Mouse (Mus musculus): ENCODE results near the gene Ndfip2. TPM values are rescaled to one million over a fixed set of nuclear protein-coding genes. Genes with fewer than 3 reads are reported as not detected.

Ndfip2 gene
- polyA plus RNA-seq, 1 experiment from 2014 or later, result 60.3 TPM

- Histone ChIP-seq H3K4me2 (no peak overlapping the region), H3K9ac (no peak overlapping the region), H3K4me1 (ENCODE audit: insufficient read depth) (no peaks in the 10 kb centered on the region), H3K27ac (ENCODE audit: low read depth) (0 out of 2 replicates have a peak overlapping the region, but pooled peaks have one; percentile 40), H3K4me3 (ENCODE audit: low read depth, low read length) (no peak overlapping the region), H3K9me3 (ENCODE audit: low read depth, low read length) (peaks cover 3% of the 10 kb centered on the region; the same call in 1 of the 2 replicates), H3K36me3 (ENCODE audit: insufficient read depth) (no peaks in the 10 kb centered on the region), H3K27me3 (ENCODE audit: insufficient read depth, low read length) (no peaks in the 10 kb centered on the region)
- DNase-seq (peak; percentile 40), ATAC-seq (ENCODE audit: insufficient read depth) (peak; percentile 78; the same call in 1 of the 2 replicates)
- TF ChIP-seq CTCF (IDR thresholded peaks at IDR 0.05; ENCODE audit: low read depth), result no peak
- WGBS, result 66% methylated on average over 3 of the region's 3 CpGs
Observed at GRCm38 (mm10) chr14:105321712-105322111, 63.3 kb downstream of the Ndfip2 start.

GRCm38 (mm10) chr14:105322829-105323228, 64.5 kb downstream of the Ndfip2 start:
- Histone ChIP-seq H3K4me1 (ENCODE audit: insufficient read depth) (no peaks in the 10 kb centered on the region), H3K36me3 (ENCODE audit: insufficient read depth) (no peaks in the 10 kb centered on the region), H3K9ac (no peak overlapping the region), H3K27me3 (ENCODE audit: insufficient read depth, low read length) (no peaks in the 10 kb centered on the region), H3K4me2 (no peak overlapping the region), H3K4me3 (ENCODE audit: low read depth, low read length) (no peak overlapping the region), H3K9me3 (ENCODE audit: low read depth, low read length) (peaks cover 3% of the 10 kb centered on the region; the same call in 1 of the 2 replicates), H3K27ac (ENCODE audit: low read depth) (no peak overlapping the region)
- ATAC-seq (ENCODE audit: insufficient read depth) (no peak), DNase-seq (no peak)
- WGBS, result 86% methylated on average over 5 of the region's 5 CpGs
- TF ChIP-seq CTCF (IDR thresholded peaks at IDR 0.05; ENCODE audit: low read depth), result no peak

- Histone ChIP-seq H3K9ac (no peak overlapping the region), H3K27me3 (ENCODE audit: insufficient read depth, low read length) (no peaks in the 10 kb centered on the region), H3K4me3 (ENCODE audit: low read depth, low read length) (no peak overlapping the region), H3K27ac (ENCODE audit: low read depth) (no peak overlapping the region), H3K9me3 (ENCODE audit: low read depth, low read length) (peaks cover 3% of the 10 kb centered on the region; the same call in 1 of the 2 replicates), H3K4me1 (ENCODE audit: insufficient read depth) (no peaks in the 10 kb centered on the region), H3K4me2 (no peak overlapping the region), H3K36me3 (ENCODE audit: insufficient read depth) (no peaks in the 10 kb centered on the region)
- WGBS, result 89% methylated on average over 9 of the region's 9 CpGs
- DNase-seq, result no peak
- no peak for TF ChIP-seq CTCF (IDR thresholded peaks at IDR 0.05; ENCODE audit: low read depth)
- no peak for ATAC-seq (ENCODE audit: insufficient read depth)
Observed at GRCm38 (mm10) chr14:105323448-105323847, 65.1 kb downstream of the Ndfip2 start.

GRCm38 (mm10) chr14:105328397-105329302, 70.3 kb downstream of the Ndfip2 start:
- Histone ChIP-seq H3K4me3 (ENCODE audit: low read depth, low read length) (peak overlapping the region; percentile 14), H3K36me3 (ENCODE audit: insufficient read depth) (no peaks in the 10 kb centered on the region), H3K27me3 (ENCODE audit: insufficient read depth, low read length) (no peaks in the 10 kb centered on the region), H3K9me3 (ENCODE audit: low read depth, low read length) (peaks cover 3% of the 10 kb centered on the region; the same call in 1 of the 2 replicates), H3K4me1 (ENCODE audit: insufficient read depth) (peaks cover 4% of the 10 kb centered on the region; the same call in 1 of the 2 replicates), H3K9ac (peak overlapping the region; percentile 13), H3K27ac (ENCODE audit: low read depth) (peak overlapping the region; percentile 79), H3K4me2 (peak overlapping the region; percentile 53)
- peak; percentile 78 for DNase-seq
- no peak for TF ChIP-seq CTCF (IDR thresholded peaks at IDR 0.05; ENCODE audit: low read depth)
- ATAC-seq (ENCODE audit: insufficient read depth), result peak; percentile 91
- 11% methylated on average over 13 of the region's 13 CpGs for WGBS

- Histone ChIP-seq H3K27me3 (ENCODE audit: insufficient read depth, low read length) (no peaks in the 10 kb centered on the region), H3K27ac (ENCODE audit: low read depth) (no peak overlapping the region), H3K4me2 (peak overlapping the region; percentile 1; the same call in 1 of the 2 replicates), H3K4me3 (ENCODE audit: low read depth, low read length) (no peak overlapping the region), H3K9ac (no peak overlapping the region), H3K4me1 (ENCODE audit: insufficient read depth) (peaks cover 4% of the 10 kb centered on the region; the same call in 1 of the 2 replicates), H3K9me3 (ENCODE audit: low read depth, low read length) (no peaks in the 10 kb centered on the region), H3K36me3 (ENCODE audit: insufficient read depth) (no peaks in the 10 kb centered on the region)
- no peak for TF ChIP-seq CTCF (IDR thresholded peaks at IDR 0.05; ENCODE audit: low read depth)
- ATAC-seq (ENCODE audit: insufficient read depth), result no peak
- WGBS, result 69% methylated on average over 16 of the region's 16 CpGs
- DNase-seq, result no peak
Observed at GRCm38 (mm10) chr14:105333475-105334094, 75.2 kb downstream of the Ndfip2 start.

GRCm38 (mm10) chr14:105341765-105342164, 83.4 kb downstream of the Ndfip2 start:
- TF ChIP-seq CTCF (IDR thresholded peaks at IDR 0.05; ENCODE audit: low read depth), result no peak
- ATAC-seq (ENCODE audit: insufficient read depth) (no peak), DNase-seq (peak; percentile 42)
- Histone ChIP-seq H3K4me3 (ENCODE audit: low read depth, low read length) (no peak overlapping the region), H3K9ac (no peak overlapping the region), H3K27me3 (ENCODE audit: insufficient read depth, low read length) (no peaks in the 10 kb centered on the region), H3K4me1 (ENCODE audit: insufficient read depth) (no peaks in the 10 kb centered on the region), H3K27ac (ENCODE audit: low read depth) (no peak overlapping the region), H3K4me2 (no peak overlapping the region), H3K9me3 (ENCODE audit: low read depth, low read length) (no peaks in the 10 kb centered on the region), H3K36me3 (ENCODE audit: insufficient read depth) (no peaks in the 10 kb centered on the region)
- WGBS, result 31% methylated on average over 8 of the region's 8 CpGs

- Histone ChIP-seq H3K36me3 (ENCODE audit: insufficient read depth) (no peaks in the 10 kb centered on the region), H3K4me1 (ENCODE audit: insufficient read depth) (no peaks in the 10 kb centered on the region), H3K4me2 (no peak overlapping the region), H3K4me3 (ENCODE audit: low read depth, low read length) (no peak overlapping the region), H3K9me3 (ENCODE audit: low read depth, low read length) (no peaks in the 10 kb centered on the region), H3K9ac (no peak overlapping the region), H3K27ac (ENCODE audit: low read depth) (no peak overlapping the region), H3K27me3 (ENCODE audit: insufficient read depth, low read length) (no peaks in the 10 kb centered on the region)
- 37% methylated on average over 11 of the region's 11 CpGs for WGBS
- peak; percentile 20 for DNase-seq
- no peak for ATAC-seq (ENCODE audit: insufficient read depth)
- no peak for TF ChIP-seq CTCF (IDR thresholded peaks at IDR 0.05; ENCODE audit: low read depth)
Observed at GRCm38 (mm10) chr14:105354121-105354520, 95.7 kb downstream of the Ndfip2 start.

Other genes with a start within 250 kb of the Ndfip2 start
- gene Rbm26, start 81.2 kb upstream of the Ndfip2 start, polyA plus RNA-seq (2014; fragmentation: Nextera tagmentation; extraction: Ambion mirVana), result 44.2 and 45.1 TPM in 2 replicates